Mouse (Mus musculus): Measurements from ENCODE around the gene Soat1.

- no peak for TF ChIP-seq CTCF (IDR thresholded peaks at IDR 0.05; ENCODE audit: low read depth, low read length)
- no peak for TF ChIP-seq POLR2AphosphoS5 (IDR thresholded peaks at IDR 0.05; ENCODE audit: insufficient replicate concordance, low read depth, low read length)
- no peak for TF ChIP-seq TAL1 (conservative IDR thresholded peaks at IDR 0.05; ENCODE audit: low read depth, low read length)
These were observed 6.4 kb downstream of the Soat1 start for GRCm38 (mm10) chr1:156467655-156468255.
